Mouse (Mus musculus) G1E-ER4 (cell line): ENCODE results near the gene Evi5l. TPM values are rescaled to one million over a fixed set of nuclear protein-coding genes. Genes with fewer than 3 reads are reported as not detected.

Experiments
- GATA1 ChIP-seq: IDR thresholded peaks from one replicate; pipeline ENCODE4 v1.8.0; 2012; ENCODE audit warnings: low read length, inconsistent platforms
- polyA plus RNA-seq: library from polyadenylated mRNA; stranded (reverse); fragments of >175 nt; gene quantifications from 2 replicates; pipeline ENCODE4 v1.2.3, GENCODE M21; 2012

The Evi5l gene
- 8.2 TPM in 2 replicates for polyA plus RNA-seq

- TF ChIP-seq GATA1, result no peak
Measured at GRCm38 (mm10) chr8:4165852-4166751, at the start of gene Evi5l. Gene Evi5l (plus strand): TSS chr8:4166567.

- no peak for TF ChIP-seq GATA1
Measured at GRCm38 (mm10) chr8:4133798-4134197, 32.6 kb upstream of the Evi5l start, which contains the start of gene Cd209g. Gene Cd209g (plus strand): TSS chr8:4134098.

- no peak for TF ChIP-seq GATA1
Measured at GRCm38 (mm10) chr8:4139660-4140646, 26.4 kb upstream of the Evi5l start.

- TF ChIP-seq GATA1, result no peak
Measured at GRCm38 (mm10) chr8:4141721-4142120, 24.6 kb upstream of the Evi5l start.

- TF ChIP-seq GATA1, result no peak
Measured at GRCm38 (mm10) chr8:4147272-4147671, 19.1 kb upstream of the Evi5l start.

- TF ChIP-seq GATA1, result no peak
Measured at GRCm38 (mm10) chr8:4154878-4155277, 11.5 kb upstream of the Evi5l start.

- no peak for TF ChIP-seq GATA1
Measured at GRCm38 (mm10) chr8:4162786-4163185, 3.6 kb upstream of the Evi5l start.

- no peak for TF ChIP-seq GATA1
Measured at GRCm38 (mm10) chr8:4165176-4165851, 1.1 kb upstream of the Evi5l start.

GRCm38 (mm10) chr8:4166881-4167525 is 636 bp downstream of the Evi5l start:
- TF ChIP-seq GATA1, result no peak

GRCm38 (mm10) chr8:4167918-4168317 is 1.6 kb downstream of the Evi5l start:
- no peak for TF ChIP-seq GATA1

GRCm38 (mm10) chr8:4172486-4172885 is 6.1 kb downstream of the Evi5l start:
- no peak for TF ChIP-seq GATA1

GRCm38 (mm10) chr8:4174018-4174417 is 7.7 kb downstream of the Evi5l start:
- TF ChIP-seq GATA1, result no peak

- TF ChIP-seq GATA1, result no peak
Measured at GRCm38 (mm10) chr8:4183409-4183808, 17.0 kb downstream of the Evi5l start.

- TF ChIP-seq GATA1, result no peak
Measured at GRCm38 (mm10) chr8:4186151-4186550, 19.8 kb downstream of the Evi5l start.

- TF ChIP-seq GATA1, result no peak
Measured at GRCm38 (mm10) chr8:4188605-4189004, 22.2 kb downstream of the Evi5l start.
